ENCODE assay signal across 20 mouse cellular contexts in the genomic region with DNA sequence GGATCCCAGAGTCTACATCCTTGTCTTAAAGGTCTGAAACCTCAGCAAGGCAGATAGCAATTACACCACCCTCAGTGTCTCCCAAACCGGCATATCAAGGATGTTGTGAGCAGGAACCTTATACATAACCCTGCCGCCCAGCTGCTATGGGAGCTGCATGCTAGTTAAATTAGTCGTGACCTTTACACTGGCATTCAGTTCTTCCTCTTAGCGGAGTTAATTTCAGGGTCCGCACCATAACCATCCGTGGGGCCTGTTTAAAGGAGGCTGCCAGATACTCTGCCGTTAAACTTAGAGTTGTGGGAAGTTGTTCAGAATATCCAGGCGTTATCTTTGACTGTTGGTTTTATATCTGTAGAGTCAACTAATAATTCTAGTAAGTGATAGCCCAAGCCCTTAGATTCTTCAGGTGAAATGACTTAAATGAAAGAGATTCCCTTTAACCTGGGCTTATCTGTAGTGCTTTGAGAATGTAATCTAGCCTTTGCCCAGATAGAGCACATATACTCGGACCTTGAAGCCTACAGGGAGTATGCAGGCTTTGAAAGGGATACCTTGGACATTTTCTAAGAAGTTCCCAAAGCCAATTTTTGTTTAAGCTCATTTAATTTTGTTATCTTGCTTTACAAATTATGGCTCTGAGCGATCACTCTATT.
"Had no signal": no experiment of that assay in that cellular context is flagged by ENCODE, and none has a peak within 500 bp of the region (broad histone marks: within the 10 kb centered on the region; RNA-seq: fewer than 3 reads in every experiment).

No protein-coding gene starts in this region.

- ATAC-seq: midbrain, embryonic 16.5 days had no signal

- DNase-seq: lung, adult 18-20 months; lung, embryonic 14.5 days; lung, postnatal 10 days; lung, postnatal 4 days; midbrain, embryonic 14.5 days; retina, postnatal 1 day; right cerebral cortex, adult 18-20 months; right cerebral cortex, postnatal 25 days; right cerebral cortex, postnatal 4 days; thymus, adult 18-20 months; thymus, postnatal 14 days; thymus, postnatal 36 days had no signal

- H3K36me3 ChIP-seq: midbrain, embryonic 10.5 days; midbrain, embryonic 12.5 days; neural tube, embryonic 13.5 days; neural tube, embryonic 15.5 days; stomach, embryonic 15.5 days had no signal

- H3K4me2 ChIP-seq: lung, embryonic 14.5 days; midbrain, embryonic 12.5 days; neural tube, embryonic 13.5 days; neural tube, embryonic 15.5 days; stomach, embryonic 15.5 days had no signal

- H3K4me1 ChIP-seq: midbrain, embryonic 10.5 days; midbrain, embryonic 12.5 days; neural tube, embryonic 13.5 days; neural tube, embryonic 15.5 days; stomach, embryonic 15.5 days had no signal

- H3K27me3 ChIP-seq: midbrain, embryonic 12.5 days; neural tube, embryonic 13.5 days; neural tube, embryonic 15.5 days; stomach, embryonic 15.5 days had no signal

- H3K27ac ChIP-seq: midbrain, embryonic 10.5 days; midbrain, embryonic 12.5 days; neural tube, embryonic 13.5 days; neural tube, embryonic 15.5 days; stomach, embryonic 15.5 days; stomach, postnatal 0 days had no signal

- H3K9ac ChIP-seq: lung, embryonic 14.5 days; midbrain, embryonic 12.5 days; neural tube, embryonic 13.5 days; neural tube, embryonic 15.5 days; stomach, embryonic 15.5 days had no signal

- H3K4me3 ChIP-seq: midbrain, embryonic 10.5 days; midbrain, embryonic 12.5 days; myocyte; neural tube, embryonic 13.5 days; neural tube, embryonic 15.5 days; stomach, embryonic 15.5 days had no signal

- H3K9me3 ChIP-seq: midbrain, embryonic 10.5 days; midbrain, embryonic 12.5 days; neural tube, embryonic 13.5 days; neural tube, embryonic 15.5 days; stomach, embryonic 15.5 days had no signal
